Mouse (Mus musculus): Measurements from ENCODE around the gene Kirrel. TPM values are rescaled to one million over a fixed set of nuclear protein-coding genes. Genes with fewer than 3 reads are reported as not detected.

Kirrel gene
- polyA plus RNA-seq, 1 experiment, result 1.7 TPM

GRCm38 (mm10) chr3:87194591-87194990 is 20.0 kb upstream of the Kirrel start:
- Histone ChIP-seq H3K4me3 (replicated peaks; ENCODE audit: control insufficient read depth, low read depth, low read length) (no peak overlapping the region), H3K27ac (ENCODE audit: control insufficient read depth, insufficient read depth, low read depth, low read length, poor library complexity) (no peak overlapping the region), H3K4me1 (ENCODE audit: control insufficient read depth, insufficient read depth, low read length) (no peaks in the 10 kb centered on the region)
- 79% methylated on average over 2 of the region's 2 CpGs for WGBS
- no peak for TF ChIP-seq CTCF (IDR thresholded peaks at IDR 0.05; ENCODE audit: control insufficient read depth, insufficient read depth, low read length)
- TF ChIP-seq POLR2A (IDR thresholded peaks at IDR 0.05; ENCODE audit: borderline replicate concordance, control insufficient read depth, low read depth, low read length), result no peak

DNA sequence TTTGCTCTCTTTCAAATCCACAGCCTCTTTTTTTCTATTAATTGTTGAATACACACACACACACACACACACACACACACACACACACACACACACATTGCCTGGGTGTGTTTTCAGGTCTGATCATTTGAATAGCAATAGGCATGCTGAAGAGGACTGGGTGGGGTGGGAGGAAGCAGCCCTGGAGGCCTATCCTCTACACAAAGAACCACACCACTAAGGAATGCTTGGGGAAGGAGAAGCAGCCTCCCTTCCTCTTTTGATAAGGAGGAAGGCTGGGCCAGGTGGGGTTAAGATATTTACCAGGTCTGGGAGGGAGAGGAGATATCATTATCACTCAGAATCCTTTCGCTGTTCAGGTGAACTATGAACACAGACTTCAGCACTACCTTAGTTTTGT is 19.2 kb upstream of the Kirrel start:
- 76% methylated on average over 1 of the region's 1 CpGs for WGBS
- TF ChIP-seq CTCF (IDR thresholded peaks at IDR 0.05; ENCODE audit: control insufficient read depth, insufficient read depth, low read length), result no peak
- no peak for TF ChIP-seq POLR2A (IDR thresholded peaks at IDR 0.05; ENCODE audit: borderline replicate concordance, control insufficient read depth, low read depth, low read length)
- Histone ChIP-seq H3K27ac (ENCODE audit: control insufficient read depth, insufficient read depth, low read depth, low read length, poor library complexity) (no peak overlapping the region), H3K4me3 (replicated peaks; ENCODE audit: control insufficient read depth, low read depth, low read length) (no peak overlapping the region), H3K4me1 (ENCODE audit: control insufficient read depth, insufficient read depth, low read length) (no peaks in the 10 kb centered on the region)

- Histone ChIP-seq H3K27ac (ENCODE audit: control insufficient read depth, insufficient read depth, low read depth, low read length, poor library complexity) (no peak overlapping the region), H3K4me3 (replicated peaks; ENCODE audit: control insufficient read depth, low read depth, low read length) (no peak overlapping the region), H3K4me1 (ENCODE audit: control insufficient read depth, insufficient read depth, low read length) (no peaks in the 10 kb centered on the region)
- 60% methylated on average over 6 of the region's 6 CpGs for WGBS
- TF ChIP-seq CTCF (IDR thresholded peaks at IDR 0.05; ENCODE audit: control insufficient read depth, insufficient read depth, low read length), result no peak
- TF ChIP-seq POLR2A (IDR thresholded peaks at IDR 0.05; ENCODE audit: borderline replicate concordance, control insufficient read depth, low read depth, low read length), result no peak
Measured at GRCm38 (mm10) chr3:87193352-87193751, 18.8 kb upstream of the Kirrel start.

DNA sequence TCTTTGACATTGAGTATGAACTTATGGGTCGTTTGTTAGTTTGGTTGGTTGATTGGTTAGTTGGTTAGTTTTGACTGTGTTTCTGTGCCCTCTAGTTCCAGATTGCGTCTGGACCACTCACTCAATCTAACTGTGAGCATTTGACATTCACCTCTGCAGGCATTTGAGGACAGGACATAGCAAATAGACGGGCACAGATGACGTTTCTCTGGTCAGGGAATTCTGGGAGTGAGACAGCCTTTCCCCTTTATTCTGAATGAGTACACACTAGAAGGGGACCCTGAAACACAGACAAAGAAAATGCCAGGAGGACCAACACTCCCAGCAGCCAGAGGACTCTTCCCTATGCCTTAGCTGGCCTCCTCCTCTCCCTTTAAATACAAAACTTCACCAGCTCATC is 2.1 kb upstream of the Kirrel start:
- 70% methylated on average over 4 of the region's 4 CpGs for WGBS
- Histone ChIP-seq H3K4me1 (ENCODE audit: control insufficient read depth, insufficient read depth, low read length) (no peaks in the 10 kb centered on the region), H3K4me3 (replicated peaks; ENCODE audit: control insufficient read depth, low read depth, low read length) (no peak overlapping the region), H3K27ac (ENCODE audit: control insufficient read depth, insufficient read depth, low read depth, low read length, poor library complexity) (no peak overlapping the region)
- TF ChIP-seq CTCF (IDR thresholded peaks at IDR 0.05; ENCODE audit: control insufficient read depth, insufficient read depth, low read length) (no peak), POLR2A (IDR thresholded peaks at IDR 0.05; ENCODE audit: borderline replicate concordance, control insufficient read depth, low read depth, low read length) (no peak)

DNA sequence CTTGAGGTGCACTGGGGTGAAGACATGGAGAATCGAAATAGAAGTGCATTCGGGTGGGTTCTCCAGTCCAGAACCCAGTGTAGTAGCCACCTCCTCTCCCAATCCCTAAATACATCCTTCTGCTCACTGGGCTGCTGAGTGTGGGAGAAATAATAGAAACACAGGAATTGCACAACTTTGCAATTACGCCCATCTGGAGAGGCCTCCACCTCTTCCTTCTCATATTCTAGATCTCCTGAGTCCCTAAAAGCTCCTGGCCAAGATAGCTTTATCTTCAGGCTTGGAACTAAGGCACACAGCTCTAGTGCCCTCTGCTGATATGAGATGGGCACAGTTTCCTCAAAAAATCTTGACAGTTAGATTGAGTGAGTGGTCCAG is 880 bp upstream of the Kirrel start:
- TF ChIP-seq POLR2A (IDR thresholded peaks at IDR 0.05; ENCODE audit: borderline replicate concordance, control insufficient read depth, low read depth, low read length) (no peak), CTCF (IDR thresholded peaks at IDR 0.05; ENCODE audit: control insufficient read depth, insufficient read depth, low read length) (no peak)
- WGBS, result 29% methylated on average over 3 of the region's 3 CpGs
- no peak overlapping the region for H3K27ac ChIP-seq (ENCODE audit: control insufficient read depth, insufficient read depth, low read depth, low read length, poor library complexity)
- no peaks in the 10 kb centered on the region for H3K4me1 ChIP-seq (ENCODE audit: control insufficient read depth, insufficient read depth, low read length)
- no peak overlapping the region for H3K4me3 ChIP-seq (replicated peaks; ENCODE audit: control insufficient read depth, low read depth, low read length)

GRCm38 (mm10) chr3:87174769-87175437 is 356 bp upstream of the Kirrel start:
- 5% methylated on average over 25 of the region's 25 CpGs for WGBS
- TF ChIP-seq POLR2A (IDR thresholded peaks at IDR 0.05; ENCODE audit: borderline replicate concordance, control insufficient read depth, low read depth, low read length) (no peak), CTCF (IDR thresholded peaks at IDR 0.05; ENCODE audit: control insufficient read depth, insufficient read depth, low read length) (no peak)
- Histone ChIP-seq H3K4me1 (ENCODE audit: control insufficient read depth, insufficient read depth, low read length) (no peaks in the 10 kb centered on the region), H3K27ac (ENCODE audit: control insufficient read depth, insufficient read depth, low read depth, low read length, poor library complexity) (no peak overlapping the region), H3K4me3 (replicated peaks; ENCODE audit: control insufficient read depth, low read depth, low read length) (no peak overlapping the region)

DNA sequence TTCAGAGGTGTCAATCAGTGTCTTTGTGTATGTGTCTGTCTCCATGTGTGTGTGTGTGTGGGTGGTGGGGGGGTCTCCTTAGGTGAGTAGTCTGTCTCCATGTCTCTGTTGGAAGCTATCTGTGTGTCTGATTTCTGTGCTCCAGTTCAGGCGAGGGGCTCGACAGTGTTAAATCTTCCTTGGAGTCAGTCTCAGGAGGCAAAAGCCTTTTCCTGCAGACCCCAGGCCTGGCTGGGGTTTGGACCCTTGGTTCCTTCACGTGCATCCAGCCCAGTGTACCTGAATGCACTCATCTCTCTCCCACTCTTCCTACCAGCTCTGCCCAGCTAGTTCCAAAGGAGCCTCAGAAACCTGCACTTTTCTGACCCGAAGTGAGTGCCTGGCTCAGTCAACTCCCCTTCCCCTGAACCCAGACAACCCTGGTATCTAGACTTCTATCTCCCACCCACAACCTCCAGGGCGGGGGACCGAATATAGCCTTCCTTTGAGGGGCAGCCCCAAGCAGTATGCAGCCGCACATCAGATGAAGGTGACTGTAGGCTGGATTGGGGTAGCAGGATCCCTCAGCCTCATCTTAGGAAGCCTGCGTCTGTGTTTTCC is 961 bp downstream of the Kirrel start:
- 30% methylated on average over 8 of the region's 8 CpGs for WGBS
- Histone ChIP-seq H3K4me3 (replicated peaks; ENCODE audit: control insufficient read depth, low read depth, low read length) (no peak overlapping the region), H3K27ac (ENCODE audit: control insufficient read depth, insufficient read depth, low read depth, low read length, poor library complexity) (no peak overlapping the region), H3K4me1 (ENCODE audit: control insufficient read depth, insufficient read depth, low read length) (no peaks in the 10 kb centered on the region)
- TF ChIP-seq POLR2A (IDR thresholded peaks at IDR 0.05; ENCODE audit: borderline replicate concordance, control insufficient read depth, low read depth, low read length) (no peak), CTCF (IDR thresholded peaks at IDR 0.05; ENCODE audit: control insufficient read depth, insufficient read depth, low read length) (no peak)

DNA sequence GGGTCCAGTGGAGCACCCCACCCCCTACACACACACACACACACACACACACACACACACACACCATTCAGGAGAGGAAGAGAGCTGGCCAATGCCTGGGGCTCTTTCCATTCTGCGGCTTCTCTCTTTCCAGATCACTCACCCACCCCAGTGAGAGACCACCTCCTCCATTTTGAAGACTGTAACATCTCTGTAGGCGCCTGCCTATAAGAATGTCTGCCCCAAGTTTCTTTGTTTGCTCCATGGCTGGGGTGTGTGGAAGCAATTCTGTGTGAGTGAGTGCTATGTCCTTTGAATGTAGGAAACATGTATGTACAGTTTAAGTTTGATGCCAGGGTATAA is 1.5 kb downstream of the Kirrel start:
- WGBS, result 54% methylated on average over 2 of the region's 2 CpGs
- H3K4me3 ChIP-seq (replicated peaks; ENCODE audit: control insufficient read depth, low read depth, low read length), result no peak overlapping the region
- H3K4me1 ChIP-seq (ENCODE audit: control insufficient read depth, insufficient read depth, low read length), result no peaks in the 10 kb centered on the region
- H3K27ac ChIP-seq (ENCODE audit: control insufficient read depth, insufficient read depth, low read depth, low read length, poor library complexity), result no peak overlapping the region
- TF ChIP-seq POLR2A (IDR thresholded peaks at IDR 0.05; ENCODE audit: borderline replicate concordance, control insufficient read depth, low read depth, low read length) (no peak), CTCF (IDR thresholded peaks at IDR 0.05; ENCODE audit: control insufficient read depth, insufficient read depth, low read length) (no peak)

Measured in bone marrow, adult 2 months (tissue).